Mouse (Mus musculus): ENCODE measurements at regions not wholly inside any gene's neighbourhood (a gene's known extent, or its start where the extent isn't known, plus 50 kb on each side); places are given as distances from the start of the nearest gene placed in this dataset.

DNA sequence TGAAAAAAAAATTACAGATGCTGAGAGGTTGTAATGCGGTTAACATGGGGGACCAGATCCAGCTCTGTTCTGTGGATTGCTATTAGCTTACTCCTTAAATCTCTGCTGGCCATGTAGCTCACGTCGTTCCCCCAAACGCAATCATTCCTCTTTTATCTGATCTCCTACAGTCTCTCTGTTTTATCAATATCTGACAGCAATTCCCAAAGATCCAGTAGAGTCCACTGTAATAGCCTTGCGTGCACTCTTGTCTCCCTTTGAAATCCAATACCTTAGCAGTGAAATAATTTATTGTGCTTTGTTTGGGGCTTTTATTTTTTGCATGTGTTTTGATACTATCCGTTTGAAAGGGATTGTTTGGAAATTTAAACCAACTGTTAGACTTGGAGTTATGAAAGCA, 120.4 kb upstream of the Lyplal1 start:
- TF ChIP-seq POLR2A (IDR thresholded peaks at IDR 0.05; ENCODE audit: low read depth, low read length) (no peak), CTCF (conservative IDR thresholded peaks at IDR 0.05; ENCODE audit: insufficient read depth, insufficient read length, low read depth, low read length) (no peak)

All from kidney, adult 2 months (tissue).